Mouse (Mus musculus) heart, postnatal 36 days (tissue): ENCODE results near the gene Ube3b. TPM values are rescaled to one million over a fixed set of nuclear protein-coding genes. Genes with fewer than 3 reads are reported as not detected.

Source experiments
- DNase-seq, 2 experiments: peaks; one replicate each; pipeline ENCODE4 v3.0.0; 2021 to 2022
- intact Hi-C: fragments of 180-260 bp; cut with DNase I; formaldehyde crosslinking; loops from one replicate; pipeline ENCODE4 v1.15.1; 2025
- total RNA-seq, 2 experiments: library from RNA; stranded (reverse); gene quantifications; 2 replicates each; pipeline ENCODE4 v1.2.3; 2021

Gene Ube3b
- total RNA-seq, 2 experiments from 2014 or later = 82.8 to 96.4 TPM

DNA sequence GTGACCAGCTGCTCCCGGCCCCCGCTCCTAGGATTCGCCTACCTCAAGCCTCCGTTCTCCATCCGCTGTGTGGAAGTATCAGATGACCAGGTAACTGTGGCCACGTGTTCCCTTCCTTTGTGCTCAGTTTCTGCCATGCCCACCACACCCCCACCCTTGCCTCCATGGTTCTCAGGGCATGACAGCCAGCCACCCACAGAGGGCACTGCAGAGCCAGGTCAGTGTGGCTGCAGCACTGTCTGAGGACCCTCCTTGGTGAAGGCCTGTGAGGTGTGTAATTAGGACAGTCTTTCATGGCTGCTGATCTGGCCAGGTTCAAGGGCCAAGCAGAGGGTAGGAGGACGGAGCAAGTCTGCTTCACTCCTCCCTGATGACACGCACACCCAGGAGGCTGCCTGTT is 38.1 kb downstream of the Ube3b start:
- intact Hi-C loops = no loop called here
- DNase-seq = no peak

DNA sequence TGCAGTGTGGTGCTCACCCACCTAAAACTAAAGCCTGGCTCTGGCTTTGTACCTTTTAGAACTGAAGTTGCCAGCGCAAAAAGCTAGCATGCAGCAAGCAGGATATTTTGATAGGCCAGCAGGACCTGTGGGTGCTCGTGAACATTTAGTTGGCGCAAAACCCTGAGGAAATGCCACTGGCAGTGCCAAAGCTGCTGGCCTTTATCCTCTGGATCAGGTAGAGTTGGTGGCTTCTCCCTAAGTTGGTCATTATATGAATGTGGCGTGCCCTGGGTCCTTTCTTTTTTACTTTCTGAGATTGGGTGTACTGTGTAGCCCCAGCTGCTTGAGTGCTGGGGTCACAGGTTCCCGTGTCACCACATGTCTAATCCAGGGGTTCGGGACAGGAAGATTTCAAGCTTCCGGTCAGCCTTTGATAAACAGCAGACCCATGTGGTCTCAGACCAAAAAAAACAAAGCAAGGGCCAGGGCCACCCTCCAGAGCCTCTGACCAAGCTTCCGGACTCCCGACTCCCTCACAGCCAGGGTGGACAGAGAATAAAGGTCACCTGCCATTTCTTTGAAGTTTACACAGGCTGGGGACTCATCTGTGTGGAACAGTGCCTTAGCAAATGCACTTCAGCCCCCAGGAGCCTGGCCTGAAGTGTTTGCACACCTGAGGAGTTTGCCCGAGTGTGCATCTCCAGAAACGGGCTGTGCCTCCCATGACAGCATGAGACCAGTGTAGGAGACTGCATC is 41.3 kb downstream of the Ube3b start:
- intact Hi-C loops = no loop called here
- peak in 1 of 2 experiments; percentile 9 for DNase-seq

DNA sequence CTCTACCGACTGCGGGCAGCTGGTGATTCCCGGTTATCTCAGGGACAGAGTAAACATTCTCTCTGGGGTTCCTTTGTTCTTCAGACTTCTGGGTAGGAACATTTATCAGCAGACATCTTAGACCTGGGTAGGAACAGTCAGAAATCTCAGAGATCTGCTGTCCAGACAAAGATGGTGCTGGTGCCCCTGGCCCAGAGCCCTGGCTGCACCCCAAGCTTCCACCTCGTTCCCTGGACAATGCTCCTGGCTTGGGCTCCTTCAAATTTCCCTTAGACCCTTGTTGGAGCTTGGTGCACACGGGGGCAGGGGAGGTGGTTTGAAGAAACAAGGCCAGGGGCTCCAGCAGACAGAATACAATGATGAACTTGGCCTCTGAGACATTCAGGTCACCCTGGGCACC is 42.2 kb downstream of the Ube3b start:
- intact Hi-C loops = no loop called here
- DNase-seq = no peak

DNA sequence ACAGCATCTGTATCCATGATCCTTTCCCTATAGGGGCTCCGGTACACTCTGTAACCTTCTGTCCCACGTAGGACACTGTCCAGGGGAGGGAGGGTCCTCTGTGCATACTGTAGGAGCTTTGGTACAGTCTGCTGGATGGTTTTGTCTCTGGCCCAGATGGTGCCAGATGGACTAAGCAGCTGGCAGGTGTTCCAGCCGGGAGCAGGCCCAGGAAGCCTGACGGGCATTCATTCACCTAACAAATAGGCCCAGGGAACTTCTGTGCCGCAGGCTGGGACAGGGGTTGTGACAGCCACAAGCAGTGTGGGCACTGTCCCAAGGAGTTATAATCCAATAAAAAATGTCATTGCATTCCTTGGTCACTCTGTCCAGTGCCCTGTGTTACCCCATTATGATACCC is 43.6 kb downstream of the Ube3b start:
- no peak for DNase-seq
- intact Hi-C loops = no loop called here

DNA sequence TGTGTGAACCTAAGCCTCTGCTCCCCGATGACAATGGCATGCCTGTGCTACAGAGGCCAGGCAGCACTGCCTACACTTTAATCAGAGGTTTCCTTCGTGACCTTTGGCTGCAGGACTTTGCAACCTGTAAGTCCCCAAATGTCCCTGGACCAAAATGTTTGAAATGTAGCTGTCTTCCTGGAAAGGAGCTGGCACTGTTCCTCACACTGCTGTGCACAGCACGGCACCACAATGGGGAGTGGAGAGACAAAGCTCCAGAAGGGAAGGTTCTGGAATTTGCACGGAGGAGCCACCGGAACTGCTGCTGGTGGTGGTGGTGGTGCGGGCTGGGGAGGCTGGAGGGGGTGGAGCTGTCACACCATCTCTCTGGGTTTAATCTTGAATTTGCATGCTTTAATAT is 46.3 kb downstream of the Ube3b start:
- intact Hi-C loops = no loop called here

DNA sequence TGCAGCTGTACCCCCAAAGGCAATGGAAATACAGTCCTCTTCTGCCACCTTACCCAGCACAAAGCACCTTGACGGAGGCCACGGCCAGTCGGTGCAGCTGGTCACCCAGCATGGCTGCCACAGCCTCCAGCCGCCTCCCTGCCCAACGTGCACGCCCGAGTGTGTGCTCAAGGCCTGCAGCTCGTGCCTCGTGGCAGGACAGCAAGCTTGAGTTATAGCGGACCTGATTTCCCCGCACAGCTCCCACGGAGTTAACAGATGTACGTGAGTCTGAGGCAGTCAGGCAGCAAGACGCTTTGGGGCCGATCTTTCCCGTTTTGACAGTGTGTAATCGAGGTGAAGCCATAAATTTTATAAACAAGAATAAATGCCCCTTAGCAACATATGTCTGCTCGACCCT is 48.2 kb downstream of the Ube3b start:
- intact Hi-C loops = no loop called here
- DNase-seq = no peak

More for the DNA sequence above, 46.3 kb downstream of the Ube3b start:
- DNase-seq = no peak

DNA sequence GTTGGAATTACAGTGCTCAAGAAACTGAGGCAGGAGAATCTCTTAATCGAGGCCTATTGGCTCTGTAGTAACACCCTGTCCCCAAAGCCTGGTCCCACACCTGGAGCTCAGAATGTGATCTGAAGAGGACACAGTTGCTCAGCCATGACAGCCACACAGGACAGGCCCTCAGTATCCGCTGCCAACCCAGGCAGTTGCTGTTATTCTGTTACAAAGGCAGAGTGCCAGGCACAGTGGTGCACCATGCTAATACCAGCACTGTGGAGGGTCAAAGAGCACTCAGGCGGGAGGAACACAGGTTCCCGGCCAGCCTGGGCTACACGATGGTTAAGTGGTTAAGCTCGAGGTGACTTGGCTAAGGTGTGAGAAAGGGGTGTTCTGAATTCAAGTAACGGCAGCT is 49.4 kb downstream of the Ube3b start:
- no peak for DNase-seq
- intact Hi-C loops = no loop called here

DNA sequence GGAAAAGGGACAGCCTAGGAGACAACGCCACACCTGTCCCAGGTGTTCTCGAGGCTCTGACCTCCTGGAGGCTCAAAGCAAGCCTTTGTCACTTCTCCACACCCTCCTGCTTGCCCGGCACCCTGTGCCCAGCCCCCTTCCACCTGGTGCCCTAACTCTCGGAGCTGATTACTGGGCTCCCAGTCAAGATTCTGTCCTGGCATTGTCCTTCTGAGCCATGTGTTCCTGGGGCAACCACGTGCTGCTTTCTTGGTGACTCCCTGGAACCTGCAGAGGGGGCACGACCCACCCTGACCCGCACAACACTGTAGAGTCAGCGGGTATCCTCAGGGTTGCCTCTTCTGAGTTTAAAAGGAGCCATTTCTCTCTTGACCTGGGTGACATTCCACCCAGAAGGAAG is 54.0 kb downstream of the Ube3b start:
- intact Hi-C loops = no loop called here
- no peak for DNase-seq

DNA sequence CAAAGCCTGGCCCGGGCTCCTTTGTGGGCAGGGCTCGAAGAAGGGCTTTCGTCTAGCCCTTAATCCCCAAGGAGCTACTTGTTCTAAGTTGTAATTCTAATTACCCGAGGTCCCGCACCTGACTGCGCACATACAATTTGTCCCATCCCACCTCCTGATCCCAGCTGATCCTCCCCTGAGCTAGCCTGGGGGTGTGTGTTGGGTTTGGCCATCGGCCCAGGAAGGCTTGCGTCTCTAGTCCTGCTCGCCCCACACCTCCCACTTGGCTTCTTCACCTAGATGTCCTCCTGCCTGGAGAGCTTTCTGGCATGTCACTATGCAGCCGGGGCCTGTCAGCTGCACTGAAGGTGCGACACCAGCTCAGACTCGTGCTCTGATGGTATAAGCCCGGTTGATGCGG is 55.2 kb downstream of the Ube3b start:
- no peak for DNase-seq
- intact Hi-C loops = no loop called here

DNA sequence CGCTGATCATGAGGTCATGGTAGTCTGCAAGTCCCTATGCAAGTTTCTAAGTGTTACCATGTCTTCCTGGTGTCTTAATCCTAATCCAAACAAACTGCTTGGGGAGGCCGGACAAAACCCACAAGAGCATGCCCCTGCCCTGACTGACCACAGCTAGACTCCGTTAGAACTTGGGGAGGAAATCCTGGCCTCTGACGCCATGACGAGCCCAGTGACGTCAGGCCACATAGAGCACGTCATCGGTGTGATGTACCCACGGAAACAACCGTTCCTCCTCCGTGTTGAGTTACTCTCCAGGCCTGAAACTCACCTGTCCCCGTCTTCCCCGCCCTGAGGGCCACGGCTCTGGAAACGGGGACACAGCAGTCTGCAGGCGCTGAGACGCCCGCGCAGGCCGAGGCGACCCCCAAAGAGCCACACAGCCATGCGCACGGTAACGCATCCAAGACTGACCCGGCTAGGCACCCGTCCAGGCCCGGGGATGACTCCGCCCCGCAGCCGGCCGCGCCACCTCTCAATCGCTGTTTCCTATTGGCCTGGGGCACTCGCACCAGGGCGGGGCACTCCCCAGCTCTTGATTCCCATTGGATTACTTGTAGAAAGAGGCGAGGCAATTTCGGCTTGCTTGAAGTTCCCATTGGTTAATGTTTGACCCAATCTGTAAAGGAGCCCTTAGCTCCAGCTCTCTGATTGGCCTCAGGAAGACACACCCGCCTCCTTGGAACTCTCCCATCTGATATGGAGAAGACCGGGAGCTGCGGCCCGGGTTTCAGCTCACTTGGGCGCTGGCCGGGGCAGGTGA is 63.4 kb downstream of the Ube3b start, which contains the start of the genes Mmab and Mvk:
Mmab (minus strand) TSS at position 495 of the 802 bp plus-strand sequence.
Mvk (plus strand) TSS at position 704 of the 802 bp plus-strand sequence.
- intact Hi-C loops = no loop called here
- peak; percentile 97 to 98 for DNase-seq

DNA sequence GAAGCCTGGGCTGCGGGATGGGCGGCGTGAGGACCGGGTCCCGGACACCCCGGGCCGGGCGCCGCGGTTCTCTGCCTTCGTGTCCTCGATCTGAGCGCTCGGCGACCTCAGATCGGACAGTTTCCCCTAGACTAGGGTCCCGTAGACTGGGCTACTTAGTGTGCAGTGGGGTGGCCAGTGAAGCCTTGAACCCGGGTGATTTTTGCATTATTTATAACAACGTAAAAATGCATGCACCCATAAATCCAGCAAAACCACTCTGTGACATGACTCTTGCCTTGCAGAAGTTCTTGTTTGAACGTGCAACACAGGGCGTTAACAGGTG is 63.9 kb downstream of the Ube3b start:
- intact Hi-C loops = no loop called here
- DNase-seq = no peak

DNA sequence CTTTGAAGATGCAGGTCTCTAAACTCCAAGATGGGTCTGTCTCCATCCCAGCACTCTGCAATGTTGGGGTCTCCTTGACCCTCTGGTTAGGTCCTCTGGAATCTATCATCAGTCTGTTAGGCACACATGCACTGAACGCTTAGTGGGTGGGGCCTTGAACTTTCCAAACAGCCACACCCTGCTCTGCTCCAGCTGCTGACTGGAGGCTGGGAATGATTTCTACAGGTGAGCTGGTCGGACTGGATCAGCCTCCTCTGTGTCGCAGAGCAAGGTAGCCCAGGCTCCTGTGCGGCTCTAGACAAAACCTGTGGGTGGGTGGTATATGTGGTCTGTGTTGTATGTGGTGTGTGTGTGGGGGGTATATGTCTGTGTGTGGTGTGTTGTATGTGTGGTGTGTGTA is 68.6 kb downstream of the Ube3b start:
- intact Hi-C loops = no loop called here
- no peak for DNase-seq

DNA sequence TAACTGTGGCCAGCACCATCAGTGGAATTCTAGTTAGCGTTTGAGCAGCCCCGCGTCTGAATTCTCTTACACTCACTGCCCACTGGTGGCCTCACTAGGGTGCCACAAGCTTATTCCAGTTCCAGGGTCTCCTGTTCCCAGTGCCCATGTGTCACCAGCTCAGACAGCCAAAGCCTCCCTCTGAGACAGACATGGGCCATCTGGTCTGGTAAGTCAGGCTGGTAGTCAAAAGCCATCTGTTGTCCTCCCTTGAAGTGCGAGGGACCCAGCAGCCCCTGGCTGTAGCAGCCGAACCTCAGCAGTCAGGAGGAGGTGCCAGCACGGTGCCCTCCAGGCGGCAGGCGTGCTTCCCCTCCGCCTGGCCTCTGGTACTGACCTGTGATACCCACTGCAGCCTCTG is 75.9 kb downstream of the Ube3b start:
- intact Hi-C loops = no loop called here
- no peak for DNase-seq

DNA sequence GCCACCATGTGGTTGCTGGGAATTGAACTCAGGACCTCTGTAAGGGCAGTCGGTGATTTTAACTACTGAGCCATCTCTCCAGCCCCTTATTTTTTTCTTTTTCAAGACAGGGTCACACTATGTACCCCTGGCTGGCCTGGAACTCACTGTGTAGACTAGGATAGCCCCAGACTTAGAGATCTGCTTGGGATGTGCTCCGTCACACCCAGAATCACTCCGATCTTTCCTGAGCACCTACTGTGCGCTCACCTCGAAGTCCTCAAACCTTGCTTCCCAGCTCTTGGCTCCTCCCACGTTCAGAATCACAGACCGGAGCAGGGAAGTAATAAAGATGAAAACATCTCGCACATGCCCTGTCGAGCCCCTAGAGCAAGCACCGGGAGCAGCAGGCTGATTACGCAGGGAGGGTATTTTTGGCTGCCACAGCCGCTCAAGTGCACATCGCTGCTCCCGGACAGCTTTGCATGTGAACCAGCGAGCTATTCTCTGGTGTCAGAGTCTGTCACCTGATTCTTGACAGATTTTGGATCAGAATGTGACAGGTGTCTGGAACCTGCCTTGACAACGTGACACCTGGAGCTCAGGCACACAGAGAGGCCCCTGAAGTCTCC is 76.7 kb downstream of the Ube3b start:
- intact Hi-C loops = no loop called here
- DNase-seq = no peak

DNA sequence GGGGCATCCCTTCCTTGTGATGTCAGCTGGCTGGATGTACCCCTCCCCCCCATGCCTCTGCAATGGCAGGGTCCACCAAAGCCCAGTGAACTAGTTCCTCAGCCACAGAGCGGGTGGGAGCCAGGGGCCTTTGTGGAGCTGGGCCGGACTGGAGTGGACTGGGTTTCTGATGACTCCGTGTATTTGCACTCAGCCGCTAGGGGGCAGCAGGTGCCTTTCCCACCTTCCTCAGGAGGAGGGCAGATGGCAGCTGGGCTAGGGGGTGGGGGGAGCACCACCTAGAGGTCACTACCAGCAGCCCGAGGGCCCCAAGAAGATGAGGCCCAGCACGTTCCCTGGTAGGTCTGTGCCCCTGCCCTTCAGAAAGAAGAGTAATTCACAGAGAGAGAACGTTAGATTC is 80.8 kb downstream of the Ube3b start:
- DNase-seq = peak; percentile 77 to 83
- intact Hi-C loops = loop anchor here (2.0 kb wide), 2 partner anchors 108 to 148 kb away; partner anchors contain the start of gene Fam222a

DNA sequence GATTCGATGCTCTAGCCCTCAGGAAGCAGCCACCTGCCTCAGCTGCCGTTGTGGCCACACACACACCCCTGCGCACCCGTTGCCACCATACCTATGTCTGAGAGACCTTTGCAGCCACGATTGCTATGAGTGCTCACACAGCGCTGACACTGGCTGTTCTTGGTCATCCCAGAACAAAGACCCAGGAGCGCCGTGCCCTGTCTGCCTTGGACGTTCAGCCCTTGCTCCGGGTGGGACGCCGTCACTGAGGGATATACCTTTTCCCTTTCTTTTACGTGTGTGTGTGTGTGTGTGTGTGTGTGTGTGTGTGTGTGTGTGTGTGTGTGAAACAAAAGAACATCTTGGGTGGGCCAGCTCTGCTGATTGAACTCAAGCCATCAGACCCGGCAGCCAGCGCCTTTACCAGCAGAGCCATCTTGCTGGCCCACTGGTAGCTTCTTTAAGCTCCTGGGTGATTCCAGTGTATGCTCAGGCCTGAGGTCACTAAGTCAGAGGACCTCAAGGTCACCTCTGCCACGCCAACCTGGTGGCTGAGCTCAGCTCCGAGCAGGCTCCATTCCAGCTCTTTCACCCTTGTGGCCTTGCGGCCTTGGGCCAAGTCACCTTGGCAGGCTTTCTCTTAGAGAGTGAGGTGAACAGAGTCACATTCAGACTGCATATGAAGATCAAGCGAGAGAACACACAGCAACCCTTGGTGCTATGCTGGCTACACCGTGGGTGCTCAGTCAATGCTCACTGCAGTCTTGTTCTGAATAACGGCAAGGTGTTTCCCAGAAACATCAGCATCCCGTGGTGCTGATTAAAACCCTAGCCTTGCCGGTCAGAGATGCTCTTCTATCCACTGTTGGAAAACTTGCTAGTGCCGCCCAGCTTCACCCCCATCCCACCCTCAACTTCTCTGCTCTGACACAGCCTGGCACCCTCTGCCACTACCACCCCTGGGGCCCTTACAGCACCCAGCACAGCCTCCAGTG is 81.9 kb downstream of the Ube3b start:
- intact Hi-C loops = no loop called here
- DNase-seq = peak; percentile 34 to 40

DNA sequence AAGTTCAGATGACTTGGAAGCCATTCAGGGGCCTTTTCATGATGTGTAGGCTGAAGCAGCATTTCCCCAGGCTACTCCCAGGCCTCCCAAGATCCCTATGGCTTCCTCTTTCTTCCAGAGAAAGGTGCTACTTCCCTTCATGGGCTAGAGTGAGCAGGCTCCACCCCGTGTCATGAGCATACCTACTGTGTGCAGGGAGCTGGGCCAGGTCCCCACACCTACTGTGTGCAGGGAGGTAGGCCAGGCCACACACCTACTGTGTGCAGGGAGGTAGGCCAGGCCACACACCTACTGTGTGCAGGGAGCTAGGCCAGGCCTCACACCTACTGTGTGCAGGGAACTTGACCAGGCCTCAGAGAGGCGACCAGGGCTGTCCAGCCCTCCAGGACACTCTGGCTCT is 84.2 kb downstream of the Ube3b start:
- intact Hi-C loops = no loop called here
- no peak for DNase-seq

DNA sequence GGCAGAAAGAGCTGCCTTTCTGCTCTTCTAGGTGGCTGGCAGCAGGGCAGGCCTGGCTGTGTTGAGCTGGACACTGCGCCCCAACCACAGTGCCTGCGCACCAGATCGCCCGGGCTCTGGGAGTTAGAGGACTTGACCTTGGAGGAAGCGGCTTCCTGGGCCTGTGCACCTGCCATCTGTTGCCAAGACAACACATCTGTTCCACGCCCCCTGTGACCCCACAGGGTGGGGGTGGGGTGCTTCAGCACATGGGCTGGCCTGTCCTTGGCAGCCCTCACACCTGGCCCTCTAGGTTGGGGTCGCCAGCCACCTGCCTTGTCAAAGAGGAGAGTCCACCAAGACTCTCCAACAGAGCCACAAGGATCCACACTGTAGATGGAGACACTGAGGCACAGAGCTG is 85.2 kb downstream of the Ube3b start:
- DNase-seq = no peak
- intact Hi-C loops = no loop called here

DNA sequence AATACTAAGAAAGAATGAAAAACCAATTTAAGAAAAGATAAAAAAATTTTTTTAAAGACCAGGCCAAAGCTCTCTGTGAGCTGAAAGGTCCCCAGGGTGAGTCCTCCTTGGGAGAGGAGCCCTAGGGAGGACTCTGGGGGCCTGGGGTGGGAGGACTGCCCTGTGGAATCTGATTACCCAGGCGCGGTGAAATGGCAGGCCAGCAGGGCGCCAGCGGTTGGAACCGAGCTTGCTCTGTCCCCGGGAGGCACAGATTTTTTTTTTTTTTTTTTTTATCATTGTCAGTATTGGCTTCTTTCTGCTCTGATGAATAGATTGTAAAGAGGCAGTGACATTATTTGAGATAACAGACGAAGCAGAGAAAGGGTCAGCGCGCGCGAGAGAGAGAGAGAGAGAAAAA is 86.6 kb downstream of the Ube3b start:
- DNase-seq = no peak
- intact Hi-C loops = no loop called here

DNA sequence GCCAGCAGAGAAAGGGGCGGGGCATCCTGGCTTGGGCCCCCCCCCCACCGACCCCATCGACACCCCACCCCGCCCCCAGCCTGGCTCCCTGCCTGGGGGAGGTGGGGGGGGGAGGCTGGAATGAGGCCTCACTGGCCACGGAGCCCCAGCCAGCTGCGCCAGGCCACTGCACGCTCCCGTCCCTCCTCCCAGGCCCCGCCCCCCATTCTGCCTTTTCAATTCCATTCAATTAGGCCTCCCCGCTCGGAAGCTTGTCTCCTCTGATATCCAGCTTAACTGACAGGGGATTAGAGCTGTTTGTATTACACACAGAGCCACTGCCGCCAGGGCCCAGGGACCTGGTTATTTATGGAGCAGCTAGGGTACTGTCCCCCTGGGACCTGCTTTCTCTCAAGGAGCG is 87.0 kb downstream of the Ube3b start:
- peak; percentile 43 to 44 for DNase-seq

DNA sequence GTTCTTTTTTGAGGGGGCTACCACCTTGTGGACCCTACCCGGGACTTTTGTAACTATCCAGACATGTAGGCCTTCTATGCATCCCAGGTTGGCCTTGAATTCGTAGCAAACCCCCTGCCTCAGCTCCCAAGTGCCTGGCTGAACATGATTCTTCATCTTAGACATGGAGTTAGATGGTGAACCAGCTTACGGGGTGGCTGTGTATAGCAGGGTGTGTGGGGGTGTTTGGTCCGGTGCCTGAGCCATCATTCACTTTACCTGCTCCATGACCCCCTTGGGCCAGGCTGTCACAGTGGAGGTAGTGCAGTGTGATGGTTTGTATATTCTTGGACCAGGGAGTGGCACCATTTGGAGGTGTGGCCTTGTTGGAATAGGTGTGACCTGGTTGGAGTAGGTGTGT is 87.6 kb downstream of the Ube3b start:
- no peak for DNase-seq
- intact Hi-C loops = no loop called here

More for the DNA sequence above, 87.0 kb downstream of the Ube3b start:
- intact Hi-C loops = no loop called here
